Mouse (Mus musculus): Measurements from ENCODE around the gene Eif5a. TPM values are rescaled to one million over a fixed set of nuclear protein-coding genes. Genes with fewer than 3 reads are reported as not detected.
"Not testable (repeated sequence)": the region's sequence is repeated elsewhere in the genome, so short reads cannot be mapped to it uniquely, and the experiment has no call there.

Gene Eif5a
- polyA plus RNA-seq, 1 experiment from 2014 or later: 1,800 TPM

DNA sequence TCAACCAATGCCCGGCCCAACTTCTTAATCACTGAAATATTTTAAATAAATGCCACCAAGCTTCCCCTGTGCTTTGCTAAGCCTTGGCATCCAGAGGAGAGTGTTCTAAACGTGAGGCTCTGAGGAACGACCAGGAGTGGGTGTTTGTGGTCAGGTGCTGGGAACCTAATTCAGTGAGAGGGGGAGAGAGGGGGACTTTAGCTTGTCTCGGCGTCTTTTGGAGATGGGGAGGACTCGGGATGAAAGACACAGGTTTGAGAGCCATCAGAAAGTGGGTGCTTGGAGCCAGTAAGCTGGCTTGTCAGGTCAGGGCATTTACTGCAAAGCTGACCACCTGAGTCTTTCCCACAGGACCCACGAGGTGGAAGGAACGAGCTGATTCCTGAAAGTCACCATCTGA lies 10.0 kb upstream of the Eif5a start:
- no peak overlapping the region for H3K9ac ChIP-seq (ENCODE audit: low read length)
- H3K27ac ChIP-seq (ENCODE audit: low read depth, low read length): no peak overlapping the region
- H3K36me3 ChIP-seq (ENCODE audit: control insufficient read depth, insufficient read depth, low read length): no peaks in the 10 kb centered on the region
- H3K4me3 ChIP-seq (ENCODE audit: low read depth, low read length): no peak overlapping the region
- no peak overlapping the region for H3K4me2 ChIP-seq
- H3K9me3 ChIP-seq (ENCODE audit: control insufficient read depth, low read length): no peaks in the 10 kb centered on the region
- DNase-seq (ENCODE audit: low spot score, missing footprints) (no peak), ATAC-seq (ENCODE audit: low FRiP score) (no peak)
- peaks cover 10% of the 10 kb centered on the region for H3K4me1 ChIP-seq (ENCODE audit: control insufficient read depth, insufficient read depth, low read length)
- 72% methylated on average over 8 of the region's 8 CpGs for WGBS
- H3K27me3 ChIP-seq (ENCODE audit: control insufficient read depth, insufficient read depth, low read length): peaks cover 22% of the 10 kb centered on the region

DNA sequence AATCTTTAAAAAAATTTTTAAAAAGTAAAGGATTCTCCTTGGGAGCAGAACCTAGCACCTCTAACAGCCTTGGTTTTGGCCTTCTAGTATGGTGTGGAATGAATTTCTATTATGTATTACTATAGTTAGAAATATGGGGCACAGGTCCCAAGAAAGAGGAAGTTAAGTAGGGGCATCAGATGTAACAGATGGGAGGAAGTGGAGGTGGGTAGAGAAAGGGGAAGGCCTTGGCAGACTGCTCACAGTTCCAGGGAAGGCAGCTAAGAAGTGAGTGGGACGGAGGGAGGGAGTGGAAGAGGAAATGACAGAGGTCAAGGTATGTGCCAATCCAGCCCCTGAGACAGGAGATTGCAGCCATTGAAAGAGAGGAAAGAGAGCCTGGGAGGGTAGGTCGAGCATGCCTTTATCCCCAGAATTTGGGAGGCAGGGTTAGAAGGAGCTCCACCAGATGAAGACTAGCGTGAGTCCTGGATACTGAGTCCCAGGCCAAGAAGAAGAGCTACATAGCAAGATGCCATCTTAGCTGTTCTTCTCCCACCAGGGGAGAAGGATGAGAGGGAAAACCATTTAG lies 9.3 kb upstream of the Eif5a start:
- H3K27ac ChIP-seq (ENCODE audit: low read depth, low read length): no peak overlapping the region
- peaks cover 14% of the 10 kb centered on the region for H3K27me3 ChIP-seq (ENCODE audit: control insufficient read depth, insufficient read depth, low read length)
- no peaks in the 10 kb centered on the region for H3K9me3 ChIP-seq (ENCODE audit: control insufficient read depth, low read length)
- H3K4me2 ChIP-seq: no peak overlapping the region
- H3K36me3 ChIP-seq (ENCODE audit: control insufficient read depth, insufficient read depth, low read length): no peaks in the 10 kb centered on the region
- H3K4me3 ChIP-seq (ENCODE audit: low read depth, low read length): no peak overlapping the region
- ATAC-seq (ENCODE audit: low FRiP score): no peak
- no peak overlapping the region for H3K9ac ChIP-seq (ENCODE audit: low read length)
- 81% methylated on average over 3 of the region's 3 CpGs for WGBS
- DNase-seq (ENCODE audit: low spot score, missing footprints): no peak
- peaks cover 6% of the 10 kb centered on the region for H3K4me1 ChIP-seq (ENCODE audit: control insufficient read depth, insufficient read depth, low read length)

DNA sequence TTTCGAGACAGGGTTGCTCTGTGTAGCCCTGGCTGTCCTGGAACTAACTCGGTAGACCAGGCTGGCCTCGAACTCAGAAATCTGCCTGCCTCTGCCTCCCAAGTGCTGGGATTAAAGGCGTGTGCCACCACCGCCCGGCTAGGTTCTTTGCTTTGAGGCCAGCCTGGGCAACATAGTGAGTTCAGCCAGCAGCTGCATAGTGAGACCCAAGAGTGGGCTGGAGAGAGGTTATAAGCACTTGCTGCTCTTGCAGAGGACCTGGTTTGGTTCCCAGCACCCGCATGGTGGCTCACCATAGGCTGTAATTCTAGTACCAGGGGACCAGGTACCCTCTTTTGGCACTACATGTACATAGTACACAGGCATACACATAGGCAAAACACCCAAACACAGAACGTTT lies 8.4 kb upstream of the Eif5a start:
- not testable (repeated sequence) for ATAC-seq (ENCODE audit: low FRiP score); H3K4me2 ChIP-seq; H3K9me3 ChIP-seq (ENCODE audit: control insufficient read depth, low read length); H3K4me1 ChIP-seq (ENCODE audit: control insufficient read depth, insufficient read depth, low read length); H3K9ac ChIP-seq (ENCODE audit: low read length); H3K36me3 ChIP-seq (ENCODE audit: control insufficient read depth, insufficient read depth, low read length); H3K27me3 ChIP-seq (ENCODE audit: control insufficient read depth, insufficient read depth, low read length); DNase-seq (ENCODE audit: low spot score, missing footprints); H3K27ac ChIP-seq (ENCODE audit: low read depth, low read length); H3K4me3 ChIP-seq (ENCODE audit: low read depth, low read length)
- 87% methylated on average over 8 of the region's 8 CpGs for WGBS

DNA sequence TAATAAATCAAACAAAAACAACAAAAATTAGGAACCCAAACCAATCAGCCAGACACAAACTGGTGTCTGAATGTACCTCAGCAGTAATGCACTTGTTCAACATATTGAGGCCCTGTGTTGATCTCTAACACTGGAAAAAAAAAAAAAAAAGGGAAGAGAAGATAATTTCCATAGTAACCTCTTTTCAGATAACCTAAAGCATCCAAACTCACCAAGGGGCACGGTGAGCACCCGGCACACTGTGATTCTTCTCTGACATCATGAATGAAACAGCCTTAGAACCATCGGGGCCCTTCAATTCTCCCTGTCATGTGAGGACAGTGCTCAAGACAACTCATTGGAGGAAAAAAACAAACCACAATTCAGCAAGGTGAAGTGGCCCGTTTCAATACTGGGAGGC lies 8.0 kb upstream of the Eif5a start:
- no peak for DNase-seq (ENCODE audit: low spot score, missing footprints)
- Histone ChIP-seq H3K27me3 (ENCODE audit: control insufficient read depth, insufficient read depth, low read length) (peaks cover 4% of the 10 kb centered on the region; the same call in 1 of the 2 replicates), H3K9me3 (ENCODE audit: control insufficient read depth, low read length) (no peaks in the 10 kb centered on the region), H3K4me1 (ENCODE audit: control insufficient read depth, insufficient read depth, low read length) (no peaks in the 10 kb centered on the region), H3K4me3 (ENCODE audit: low read depth, low read length) (no peak overlapping the region), H3K9ac (ENCODE audit: low read length) (no peak overlapping the region), H3K4me2 (no peak overlapping the region), H3K27ac (ENCODE audit: low read depth, low read length) (no peak overlapping the region), H3K36me3 (ENCODE audit: control insufficient read depth, insufficient read depth, low read length) (no peaks in the 10 kb centered on the region)
- WGBS: 84% methylated on average over 4 of the region's 4 CpGs
- no peak for ATAC-seq (ENCODE audit: low FRiP score)

DNA sequence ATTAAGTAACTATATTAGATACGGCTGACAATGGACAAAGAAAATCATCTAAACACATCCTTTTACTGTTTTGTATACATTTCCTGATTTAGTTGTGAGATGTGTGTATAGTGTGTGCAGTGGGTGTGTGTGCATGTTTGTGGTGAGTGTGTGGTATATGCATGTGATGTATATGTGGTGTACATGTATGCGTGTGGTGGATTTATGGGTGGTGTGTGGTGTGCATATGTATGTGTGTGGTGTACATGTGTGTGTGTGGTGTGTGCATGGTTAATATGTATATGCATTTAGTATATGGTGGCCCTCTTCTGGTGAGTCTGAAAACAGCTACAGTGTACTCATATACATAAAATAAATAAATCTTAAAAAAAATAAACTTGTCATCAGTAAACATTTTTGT lies 5.7 kb upstream of the Eif5a start:
- DNase-seq (ENCODE audit: low spot score, missing footprints): no peak
- no peak for ATAC-seq (ENCODE audit: low FRiP score)
- no peak overlapping the region for H3K27ac ChIP-seq (ENCODE audit: low read depth, low read length)
- no peak overlapping the region for H3K4me3 ChIP-seq (ENCODE audit: low read depth, low read length)
- no peaks in the 10 kb centered on the region for H3K36me3 ChIP-seq (ENCODE audit: control insufficient read depth, insufficient read depth, low read length)
- no peak overlapping the region for H3K4me2 ChIP-seq
- H3K9me3 ChIP-seq (ENCODE audit: control insufficient read depth, low read length): no peaks in the 10 kb centered on the region
- no peaks in the 10 kb centered on the region for H3K27me3 ChIP-seq (ENCODE audit: control insufficient read depth, insufficient read depth, low read length)
- no peaks in the 10 kb centered on the region for H3K4me1 ChIP-seq (ENCODE audit: control insufficient read depth, insufficient read depth, low read length)
- WGBS: 98% methylated on average over 2 of the region's 2 CpGs
- H3K9ac ChIP-seq (ENCODE audit: low read length): no peak overlapping the region

DNA sequence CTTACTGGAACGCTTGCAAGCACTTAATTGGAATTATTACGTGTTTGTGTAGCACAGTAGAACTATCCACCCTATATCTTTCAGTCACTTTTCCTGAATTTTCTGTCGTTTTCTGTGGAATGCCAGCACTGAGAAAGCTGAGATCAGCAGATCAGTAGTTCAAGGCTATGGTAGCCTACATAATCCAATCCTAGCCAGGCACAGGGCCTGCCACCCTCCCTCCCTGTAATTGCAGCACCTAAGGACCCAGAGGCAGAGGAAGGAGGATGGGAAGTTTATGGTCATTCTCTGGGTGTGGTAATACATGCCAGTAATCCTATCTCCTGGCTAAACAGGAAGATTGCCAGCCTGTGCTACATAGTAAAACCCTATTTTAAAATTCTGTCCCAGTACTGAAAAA lies 1.0 kb upstream of the Eif5a start:
- Histone ChIP-seq H3K4me1 (ENCODE audit: control insufficient read depth, insufficient read depth, low read length) (peaks cover 14% of the 10 kb centered on the region), H3K4me3 (ENCODE audit: low read depth, low read length) (no peak overlapping the region), H3K4me2 (peak overlapping the region; percentile 51; the same call in 1 of the 2 replicates), H3K36me3 (ENCODE audit: control insufficient read depth, insufficient read depth, low read length) (peaks cover 6% of the 10 kb centered on the region), H3K9ac (ENCODE audit: low read length) (0 out of 2 replicates have a peak overlapping the region, but pooled peaks have one; percentile 4), H3K9me3 (ENCODE audit: control insufficient read depth, low read length) (no peaks in the 10 kb centered on the region), H3K27me3 (ENCODE audit: control insufficient read depth, insufficient read depth, low read length) (no peaks in the 10 kb centered on the region), H3K27ac (ENCODE audit: low read depth, low read length) (no peak overlapping the region)
- ATAC-seq (ENCODE audit: low FRiP score): no peak
- DNase-seq (ENCODE audit: low spot score, missing footprints): no peak
- WGBS: 68% methylated on average over 3 of the region's 3 CpGs

DNA sequence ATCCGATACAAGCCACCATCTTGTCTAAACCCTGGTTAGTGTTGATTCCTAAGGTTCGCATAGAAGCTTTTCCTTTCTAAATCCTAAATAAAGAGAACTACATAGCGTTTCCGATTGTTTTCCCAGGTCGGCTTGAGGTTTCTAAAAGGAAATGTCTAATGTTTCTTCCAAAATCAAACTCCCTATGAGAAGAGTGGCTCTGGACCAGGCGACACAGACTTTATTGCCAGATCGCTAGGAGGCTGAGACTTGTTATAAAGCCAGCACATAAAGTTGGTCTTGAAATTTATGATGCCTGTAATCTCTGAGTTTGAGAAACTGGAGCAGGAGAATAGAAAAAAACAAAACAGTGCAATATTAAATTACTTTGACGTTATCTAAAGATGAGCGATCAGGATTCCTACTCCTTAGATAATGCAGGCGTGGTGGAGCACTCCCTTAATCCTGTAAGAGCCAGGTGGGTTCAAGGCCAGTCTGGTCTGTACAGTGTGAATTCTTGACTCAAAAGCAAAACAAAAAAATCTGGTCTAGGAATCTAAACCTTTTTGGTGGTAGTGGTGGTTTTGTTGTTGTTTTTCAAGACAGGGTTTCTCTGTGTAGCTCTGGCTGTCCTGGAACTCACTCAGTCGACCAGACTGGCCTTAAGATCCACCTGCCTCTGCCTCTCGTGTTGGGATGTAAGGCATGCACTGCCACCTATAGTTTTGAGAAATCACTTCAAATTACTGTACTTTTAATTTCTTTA lies 426 bp upstream of the Eif5a start:
- no peaks in the 10 kb centered on the region for H3K27me3 ChIP-seq (ENCODE audit: control insufficient read depth, insufficient read depth, low read length)
- H3K4me1 ChIP-seq (ENCODE audit: control insufficient read depth, insufficient read depth, low read length): peaks cover 14% of the 10 kb centered on the region
- no peak for ATAC-seq (ENCODE audit: low FRiP score)
- peak overlapping the region; percentile 74 for H3K9ac ChIP-seq (ENCODE audit: low read length)
- H3K4me2 ChIP-seq: peak overlapping the region; percentile 51
- no peaks in the 10 kb centered on the region for H3K9me3 ChIP-seq (ENCODE audit: control insufficient read depth, low read length)
- no peak for DNase-seq (ENCODE audit: low spot score, missing footprints)
- H3K4me3 ChIP-seq (ENCODE audit: low read depth, low read length): peak overlapping the region; percentile 95
- 5% methylated on average over 12 of the region's 12 CpGs for WGBS
- peak overlapping the region; percentile 92 for H3K27ac ChIP-seq (ENCODE audit: low read depth, low read length)
- peaks cover 11% of the 10 kb centered on the region for H3K36me3 ChIP-seq (ENCODE audit: control insufficient read depth, insufficient read depth, low read length)

DNA sequence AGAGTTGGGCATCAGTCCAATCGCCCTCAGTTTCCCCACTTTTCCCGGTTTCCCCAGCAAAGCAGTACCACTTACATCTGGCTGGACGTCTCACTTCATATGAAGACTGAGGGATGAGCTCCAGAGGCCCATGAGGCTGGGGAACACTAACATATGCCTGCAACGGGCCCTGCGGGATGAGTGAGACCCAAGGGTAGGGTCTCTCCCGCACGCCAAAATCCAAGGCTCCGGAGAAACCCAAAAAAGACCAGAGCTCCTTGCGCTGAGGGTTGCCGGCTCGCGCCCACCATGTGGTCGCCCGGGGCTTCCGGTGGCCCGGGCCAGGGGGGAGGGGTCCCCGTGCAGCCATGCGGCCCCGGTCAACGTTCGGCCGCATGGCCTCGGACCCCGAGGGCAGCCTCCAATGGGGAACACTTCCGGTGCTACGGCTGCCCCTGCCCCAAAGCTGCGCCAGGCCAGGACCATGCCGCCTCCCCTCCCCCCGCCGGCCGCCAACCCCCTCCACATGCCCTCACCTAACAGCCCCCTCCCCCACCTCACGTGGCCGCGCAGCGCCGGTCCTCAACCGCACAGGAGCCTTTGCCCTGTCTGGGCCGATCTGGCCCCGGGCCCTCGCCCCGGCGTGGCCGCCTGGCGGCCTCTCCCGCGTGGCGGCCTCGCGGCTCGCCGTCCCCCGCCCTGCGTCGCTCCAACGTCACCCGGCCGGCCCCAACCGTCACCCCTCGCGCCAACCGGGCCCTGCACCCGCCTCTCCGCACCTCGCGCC lies 1.3 kb downstream of the Eif5a start:
- Histone ChIP-seq H3K36me3 (ENCODE audit: control insufficient read depth, insufficient read depth, low read length) (peaks cover 19% of the 10 kb centered on the region), H3K4me2 (peak overlapping the region; percentile 87), H3K4me3 (ENCODE audit: low read depth, low read length) (peak overlapping the region; percentile 95), H3K9me3 (ENCODE audit: control insufficient read depth, low read length) (no peaks in the 10 kb centered on the region), H3K27me3 (ENCODE audit: control insufficient read depth, insufficient read depth, low read length) (no peaks in the 10 kb centered on the region), H3K4me1 (ENCODE audit: control insufficient read depth, insufficient read depth, low read length) (peaks cover 19% of the 10 kb centered on the region), H3K9ac (ENCODE audit: low read length) (peak overlapping the region; percentile 94), H3K27ac (ENCODE audit: low read depth, low read length) (peak overlapping the region; percentile 88)
- DNase-seq (ENCODE audit: low spot score, missing footprints) (peak; percentile 94), ATAC-seq (ENCODE audit: low FRiP score) (peak; percentile 45)
- under 1% methylated on average over 51 of the region's 65 CpGs for WGBS
